Mouse (Mus musculus) kidney, postnatal 0 days (tissue): ENCODE measurements around the gene Il17ra. TPM values are rescaled to one million over a fixed set of nuclear protein-coding genes. Genes with fewer than 3 reads are reported as not detected.

Experiments
- ATAC-seq: fragments of 200-750 bp; cut with Nextera tagmentation; replicated peaks from 2 replicates; pipeline ENCODE4 v1.8.0; 2017; ENCODE audit warnings: low read depth, moderate number of reproducible peaks, moderate TSS enrichment, moderate library complexity; ENCODE audit not compliant: low FRiP score
- DNase-seq: peaks from one replicate; pipeline ENCODE4 v3.0.0-alpha.2; 2016; ENCODE audit warnings: low spot score
- H3K27ac ChIP-seq: fragments of 300-500 bp; sonication (generic); 2 replicates; pipeline ENCODE4 v1.5.1; 2014; ENCODE audit warnings: mild to moderate bottlenecking
- H3K27me3 ChIP-seq: fragments of 300-500 bp; sonication (generic); 2 replicates; pipeline ENCODE4 v1.6.1; 2014; ENCODE audit warnings: low read length, mixed read lengths; ENCODE audit not compliant: insufficient read depth
- H3K36me3 ChIP-seq: fragments of 300-500 bp; sonication (generic); 2 replicates; pipeline ENCODE4 v1.6.1; 2014; ENCODE audit warnings: low read length, mixed read lengths; ENCODE audit not compliant: insufficient read depth
- H3K4me1 ChIP-seq: fragments of 300-500 bp; sonication (generic); replicated peaks from 2 replicates; pipeline ENCODE4 v1.6.1; 2014; ENCODE audit warnings: antibody characterized with exemption, low read length, mixed read lengths; ENCODE audit not compliant: insufficient read depth
- H3K4me2 ChIP-seq: fragments of 300-500 bp; sonication (generic); 2 replicates; pipeline ENCODE4 v1.6.1; 2014; ENCODE audit warnings: mild to moderate bottlenecking, low read length, moderate library complexity, mixed read lengths
- H3K4me3 ChIP-seq: fragments of 300-500 bp; sonication (generic); replicated peaks from 2 replicates; pipeline ENCODE4 v1.5.1; 2014; ENCODE audit warnings: low read depth, low read length
- H3K9ac ChIP-seq: fragments of 300-500 bp; sonication (generic); 2 replicates; pipeline ENCODE4 v1.6.1; 2014; ENCODE audit warnings: low read depth, low read length
- H3K9me3 ChIP-seq: fragments of 300-500 bp; sonication (generic); replicated peaks from 2 replicates; pipeline ENCODE4 v1.6.1; 2016; ENCODE audit warnings: low read length, inconsistent platforms, mixed read lengths
- CTCF ChIP-seq: IDR thresholded peaks from 2 replicates; pipeline ENCODE4 v1.5.1; 2016; ENCODE audit warnings: antibody characterized with exemption, low read depth, mild to moderate bottlenecking, moderate library complexity
- WGBS: fragments of 180-500 bp; shearing (Covaris S2); extraction: QIAGEN DNeasy Blood & Tissue Kit; methylation state at CpG from one replicate; pipeline ENCODE4 v1.1.7; 2014; 5-methylcytosine and 5-hydroxymethylcytosine counted together
- polyA plus RNA-seq: library from polyadenylated mRNA; unstranded; fragments of >200 nt; fragmentation: Nextera tagmentation; extraction: Ambion mirVana; gene quantifications from 2 replicates; pipeline ENCODE4 v1.2.1, GENCODE M21; 2015

Gene Il17ra
- polyA plus RNA-seq, 1 experiment from 2014 or later: 3.8 TPM

DNA sequence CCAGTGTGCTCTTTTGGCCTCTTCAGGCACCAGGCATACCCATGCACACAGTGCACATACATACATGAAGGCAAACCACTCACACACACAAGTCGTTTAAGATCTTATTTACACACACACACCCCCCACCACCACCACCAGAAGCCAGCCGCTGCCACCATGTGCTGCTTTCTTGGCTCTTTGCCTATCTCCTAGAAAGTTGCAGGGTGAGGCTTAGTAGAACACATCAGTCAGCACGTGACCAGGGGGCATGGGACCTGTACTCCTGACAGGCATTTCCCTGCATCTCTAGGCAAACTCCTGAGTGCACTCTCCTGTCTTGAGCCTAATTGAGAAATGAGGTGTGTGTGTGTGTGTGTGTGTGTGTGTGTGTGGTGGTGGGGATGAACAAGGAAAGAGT, 22.0 kb downstream of the Il17ra start:
- no peaks in the 10 kb centered on the region for H3K4me1 ChIP-seq
- H3K9me3 ChIP-seq: no peaks in the 10 kb centered on the region
- H3K36me3 ChIP-seq: no peaks in the 10 kb centered on the region
- 55% methylated on average over 3 of the region's 3 CpGs for WGBS
- no peak for DNase-seq
- no peak overlapping the region for H3K4me3 ChIP-seq
- ATAC-seq: no peak
- H3K9ac ChIP-seq: no peak overlapping the region
- TF ChIP-seq CTCF: no peak
- H3K27ac ChIP-seq: no peak overlapping the region
- H3K4me2 ChIP-seq: no peak overlapping the region
- H3K27me3 ChIP-seq: no peaks in the 10 kb centered on the region

DNA sequence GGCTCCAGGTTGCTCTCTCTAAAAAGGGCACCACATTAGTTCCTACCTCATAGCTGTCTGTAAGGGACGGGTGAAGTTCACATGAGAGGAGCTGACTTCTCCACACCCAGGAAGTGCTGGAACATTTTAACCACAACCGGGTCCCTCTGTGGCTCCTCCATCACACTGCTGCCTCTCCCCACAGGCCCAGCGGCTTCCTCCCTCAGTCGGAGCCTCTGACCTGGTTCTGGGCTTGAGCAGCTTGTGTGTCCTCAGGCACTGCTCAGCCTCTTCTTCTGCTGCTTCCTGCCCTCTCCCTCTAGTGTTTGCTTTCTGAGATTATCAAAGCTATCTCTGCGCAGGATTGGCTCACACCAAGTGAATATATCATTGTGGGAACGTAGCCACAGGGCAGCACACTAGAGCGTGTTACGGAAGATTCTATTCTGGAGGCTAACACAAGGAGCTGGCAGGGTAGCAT, 23.0 kb downstream of the Il17ra start:
- H3K4me1 ChIP-seq: no peaks in the 10 kb centered on the region
- no peak for DNase-seq
- TF ChIP-seq CTCF: no peak

DNA sequence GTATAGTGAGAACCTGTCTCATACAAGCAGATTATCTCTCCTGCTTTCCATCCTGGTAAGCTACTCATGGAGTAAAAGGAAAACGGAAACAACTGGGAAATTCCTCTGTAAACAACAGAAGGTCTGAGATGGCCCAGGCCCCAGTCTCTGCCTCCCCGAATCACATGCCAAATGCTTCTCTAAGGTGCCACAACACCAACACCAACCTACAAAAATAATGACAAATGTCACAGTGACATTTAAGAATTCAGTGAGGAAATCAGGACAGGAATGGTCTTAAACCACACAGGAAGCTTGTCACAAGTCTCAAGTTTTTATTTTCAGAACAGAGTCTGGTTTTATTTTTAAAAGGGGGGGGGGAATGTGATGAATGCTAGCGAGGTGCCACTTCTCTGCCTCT, 25.6 kb downstream of the Il17ra start:
- Histone ChIP-seq H3K9me3 (no peaks in the 10 kb centered on the region), H3K36me3 (no peaks in the 10 kb centered on the region), H3K9ac (no peak overlapping the region), H3K4me1 (peaks cover 16% of the 10 kb centered on the region; the same call in 1 of the 2 replicates), H3K27ac (no peak overlapping the region), H3K27me3 (peaks cover 19% of the 10 kb centered on the region), H3K4me2 (no peak overlapping the region), H3K4me3 (no peak overlapping the region)
- TF ChIP-seq CTCF: no peak
- ATAC-seq (no peak), DNase-seq (no peak)
- WGBS: 51% methylated on average over 3 of the region's 3 CpGs

More for the DNA sequence above, 23.0 kb downstream of the Il17ra start:
- Histone ChIP-seq H3K4me2 (no peak overlapping the region), H3K27me3 (no peaks in the 10 kb centered on the region), H3K27ac (no peak overlapping the region), H3K4me3 (no peak overlapping the region), H3K9ac (no peak overlapping the region), H3K36me3 (no peaks in the 10 kb centered on the region), H3K9me3 (no peaks in the 10 kb centered on the region)
- ATAC-seq: no peak
- 60% methylated on average over 8 of the region's 8 CpGs for WGBS

DNA sequence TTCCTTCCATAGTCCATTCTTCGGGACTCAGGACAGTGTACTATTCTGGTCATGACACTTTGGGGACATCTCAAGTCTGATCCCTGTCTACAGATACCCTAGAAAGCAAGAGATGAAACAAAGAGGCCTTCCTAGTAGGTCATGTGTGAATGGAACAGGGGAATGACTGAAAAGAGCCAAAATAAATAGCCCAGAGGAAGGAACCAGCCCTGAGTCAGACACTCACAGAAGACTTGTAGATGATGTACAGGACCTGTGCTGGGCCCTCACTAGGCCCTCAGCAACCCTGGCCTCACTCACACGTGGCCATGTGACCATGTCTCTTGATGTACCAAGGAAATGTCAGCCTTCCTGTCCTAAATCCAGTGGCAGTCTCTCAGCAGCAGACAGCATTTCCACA, 26.4 kb downstream of the Il17ra start:
- no peak overlapping the region for H3K9ac ChIP-seq
- H3K27me3 ChIP-seq: peaks cover 19% of the 10 kb centered on the region
- no peak for DNase-seq
- no peak overlapping the region for H3K27ac ChIP-seq
- peaks cover 21% of the 10 kb centered on the region; the same call in 1 of the 2 replicates for H3K4me1 ChIP-seq
- no peak overlapping the region for H3K4me2 ChIP-seq
- no peak for TF ChIP-seq CTCF
- no peak for ATAC-seq
- H3K36me3 ChIP-seq: no peaks in the 10 kb centered on the region
- 57% methylated on average over 2 of the region's 2 CpGs for WGBS
- H3K9me3 ChIP-seq: no peaks in the 10 kb centered on the region
- H3K4me3 ChIP-seq: no peak overlapping the region

DNA sequence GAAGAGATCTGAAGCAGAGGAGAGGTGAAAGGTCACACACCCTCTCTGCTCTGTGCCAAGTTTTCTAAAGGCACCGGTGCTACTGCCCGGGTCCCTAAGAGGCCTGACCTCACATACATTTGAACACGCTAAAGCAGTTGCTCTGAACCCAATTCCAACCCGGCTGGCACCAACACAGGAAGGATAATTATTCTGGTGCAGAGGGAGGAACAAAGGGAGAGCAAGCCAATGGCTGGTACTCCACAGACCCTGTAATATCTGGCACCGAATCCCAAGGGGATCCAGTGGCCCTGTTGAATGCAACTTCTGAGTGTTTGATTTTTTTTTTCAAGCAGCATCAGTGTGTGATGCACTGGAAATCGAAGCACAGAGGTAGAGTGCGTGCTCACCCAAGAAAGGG, 28.0 kb downstream of the Il17ra start:
- no peaks in the 10 kb centered on the region for H3K9me3 ChIP-seq

DNA sequence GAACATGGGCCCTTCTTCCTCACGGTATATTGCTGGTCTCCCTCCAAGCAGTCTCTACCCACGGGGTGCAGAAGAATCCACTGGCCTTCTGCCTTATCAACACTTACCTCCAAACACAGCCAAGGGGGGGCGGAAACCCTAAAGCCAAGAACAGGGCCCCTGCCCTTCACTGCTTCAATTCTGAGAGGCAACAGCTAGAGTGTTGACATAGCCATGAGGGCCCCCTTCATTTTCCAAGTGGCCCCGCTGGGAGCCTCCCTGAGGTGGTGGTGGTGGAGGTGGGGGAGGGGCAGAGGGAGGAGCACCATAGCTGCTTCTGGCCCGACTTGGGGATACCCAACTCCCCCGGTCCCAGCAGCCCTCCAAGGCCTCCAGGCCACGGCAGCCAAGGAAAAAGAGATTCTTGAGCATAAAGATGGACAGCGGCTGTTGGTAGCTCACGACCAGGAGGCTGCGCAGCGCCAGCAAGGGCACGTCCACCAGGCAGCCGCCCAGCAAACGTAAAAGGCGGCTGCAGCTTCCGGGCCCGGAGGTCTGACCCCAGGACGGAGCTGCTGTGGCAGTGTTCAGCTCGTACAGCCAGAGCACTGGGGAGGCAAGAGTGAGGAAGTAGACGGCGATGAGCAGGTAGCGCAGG, 28.9 kb downstream of the Il17ra start:
- Histone ChIP-seq H3K36me3 (no peaks in the 10 kb centered on the region), H3K9me3 (no peaks in the 10 kb centered on the region), H3K4me1 (peaks cover 21% of the 10 kb centered on the region; the same call in 1 of the 2 replicates), H3K4me3 (peak overlapping the region; percentile 67), H3K27ac (no peak overlapping the region), H3K27me3 (peaks cover 19% of the 10 kb centered on the region), H3K4me2 (peak overlapping the region; percentile 99), H3K9ac (no peak overlapping the region)
- ATAC-seq: peak; percentile 37; the same call in 1 of the 2 replicates
- DNase-seq: no peak
- WGBS: 13% methylated on average over 22 of the region's 22 CpGs
- no peak for TF ChIP-seq CTCF

More for the DNA sequence above, 28.0 kb downstream of the Il17ra start:
- WGBS: 61% methylated on average over 7 of the region's 7 CpGs
- DNase-seq: no peak
- no peak for TF ChIP-seq CTCF
- H3K4me3 ChIP-seq: no peak overlapping the region
- H3K27me3 ChIP-seq: peaks cover 19% of the 10 kb centered on the region
- H3K4me2 ChIP-seq: no peak overlapping the region
- H3K27ac ChIP-seq: no peak overlapping the region
- peaks cover 21% of the 10 kb centered on the region; the same call in 1 of the 2 replicates for H3K4me1 ChIP-seq
- H3K9ac ChIP-seq: no peak overlapping the region
- no peaks in the 10 kb centered on the region for H3K36me3 ChIP-seq
- no peak for ATAC-seq
